Mouse (Mus musculus) lung, postnatal 0 days (tissue): ENCODE data around the gene Tfip11.

ENCODE experiments used
- CTCF ChIP-seq: IDR thresholded peaks from 2 replicates; pipeline ENCODE4 v1.5.1; 2016; ENCODE audit warnings: antibody characterized with exemption, mild to moderate bottlenecking
- EP300 ChIP-seq: IDR thresholded peaks from 2 replicates; pipeline ENCODE4 v1.6.1; 2016; ENCODE audit warnings: antibody characterized with exemption, mild to moderate bottlenecking, control low read depth

GRCm38 (mm10) chr5:112317328-112317727 lies 8.8 kb upstream of the Tfip11 start:
- TF ChIP-seq CTCF (no peak), EP300 (peak; percentile 33; the same call in 1 of the 2 replicates)
